ENCODE assay signal across 8 mouse cellular contexts in the genomic region with DNA sequence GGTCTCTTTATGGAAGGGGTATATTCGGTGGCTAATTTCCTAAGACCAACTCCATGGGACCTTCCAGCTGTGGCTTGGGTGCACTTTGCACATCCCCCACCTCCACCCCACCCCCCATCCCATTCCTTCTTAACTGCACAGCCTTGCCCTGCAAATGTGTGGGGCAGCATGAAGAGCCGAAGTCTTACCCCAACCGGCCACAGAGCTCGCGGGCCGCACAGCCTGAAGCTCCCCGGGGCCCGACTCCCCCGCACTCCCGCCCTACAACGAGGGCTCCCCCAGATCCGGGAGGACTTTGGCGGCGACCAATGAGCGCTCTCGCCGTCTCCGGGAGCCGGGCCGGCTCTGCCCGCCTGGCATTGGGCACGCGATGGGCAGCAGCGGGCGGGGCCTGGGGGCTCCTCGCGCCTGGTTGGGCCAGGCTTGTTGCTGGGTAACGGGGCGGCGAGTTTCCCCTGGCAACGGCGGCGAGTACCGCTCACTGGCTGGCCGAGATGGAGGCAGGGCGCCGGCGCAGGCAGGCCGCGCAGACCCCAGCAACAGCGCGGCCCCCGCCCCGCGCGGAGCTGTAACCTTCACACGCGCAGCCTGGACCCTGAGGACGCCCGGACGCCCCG. TPM values are rescaled to one million over a fixed set of nuclear protein-coding genes. Genes with fewer than 3 reads are reported as not detected.
A peak's percentile ranks its signal among the peaks of the same experiment; 100 is the strongest.
DNase-seq lines count a peak whose midpoint lies in the region; ATAC-seq lines count a peak whose summit lies in the region.

No protein-coding gene starts in this region.

- peak overlapping the region; percentile 51 for H3K9ac ChIP-seq in intestine, embryonic 15.5 days

- no peaks in the 10 kb centered on the region for H3K27me3 ChIP-seq in intestine, embryonic 15.5 days (replicated peaks)
- H3K27me3 ChIP-seq in midbrain, embryonic 10.5 days (ENCODE audit: low read depth, poor library complexity, severe bottlenecking): peaks cover 18% of the 10 kb centered on the region

- H3K9me3 ChIP-seq in intestine, embryonic 15.5 days: no peaks in the 10 kb centered on the region
- H3K9me3 ChIP-seq in midbrain, embryonic 10.5 days (replicated peaks): no peaks in the 10 kb centered on the region

- DNase-seq in adrenal gland, adult 18-20 months (ENCODE audit: low spot score in 2 of 2): peak; percentile 83 to 87
- peak; percentile 92 for DNase-seq in embryo, embryonic 11 days
- DNase-seq in gastrocnemius, postnatal 36 days: peak; percentile 74 to 85
- peak; percentile 95 to 97 for DNase-seq in left cerebral cortex, postnatal 36 days (ENCODE audit: low spot score in 2 of 2)
- DNase-seq in midbrain, embryonic 10.5 days (ENCODE audit: low spot score): peak; percentile 94
- DNase-seq in right cerebral cortex, postnatal 36 days (ENCODE audit: low spot score in 2 of 2): peak; percentile 96
- no peak for DNase-seq in c-Kit-positive CD71-positive TER-119-positive erythroid progenitor cells, embryonic 14.5 days (ENCODE audit: low spot score)

- intact Hi-C loops in gastrocnemius, postnatal 36 days (cut with DNase I): loop anchor here (10.0 kb wide), 1 partner anchor 315 kb away; the partner anchor contains the start of gene Arhgap35
- intact Hi-C loops in left cerebral cortex, postnatal 36 days (cut with DNase I): loop anchor here (10.0 kb wide), 1 partner anchor 155 kb away; the partner anchor contains the start of gene Tmem160

- H3K36me3 ChIP-seq in intestine, embryonic 15.5 days: no peaks in the 10 kb centered on the region
- no peaks in the 10 kb centered on the region for H3K36me3 ChIP-seq in midbrain, embryonic 10.5 days

- peak; percentile 60 for ATAC-seq in intestine, embryonic 15.5 days

- peak overlapping the region; percentile 92 for H3K4me2 ChIP-seq in intestine, embryonic 15.5 days (replicated peaks)

- peaks cover 26% of the 10 kb centered on the region for H3K4me1 ChIP-seq in intestine, embryonic 15.5 days (replicated peaks)
- peaks cover 48% of the 10 kb centered on the region for H3K4me1 ChIP-seq in midbrain, embryonic 10.5 days

- H3K4me3 ChIP-seq in intestine, embryonic 15.5 days (replicated peaks): peak overlapping the region; percentile 42
- peak overlapping the region; percentile 63 for H3K4me3 ChIP-seq in midbrain, embryonic 10.5 days

- H3K27ac ChIP-seq in intestine, embryonic 15.5 days: no peak overlapping the region; the same call in 1 of the 2 replicates
- H3K27ac ChIP-seq in midbrain, embryonic 10.5 days (replicated peaks): peak overlapping the region; percentile 83

- WGBS in intestine, embryonic 15.5 days: 3% methylated on average over 52 of the region's 52 CpGs
- under 1% methylated on average over 52 of the region's 52 CpGs for WGBS in midbrain, embryonic 10.5 days

RNA-seq across cellular contexts. Expression of gene Bbc3, which starts 8.7 kb away (rescaled TPM):
- 1 to 10 TPM; 5.2 to 6.0 TPM for total RNA-seq in adrenal gland, adult 18-20 months (2021)
- 1 to 10 TPM; 1.4 to 2.2 TPM for total RNA-seq in gastrocnemius, postnatal 36 days (2021)
- polyA plus RNA-seq in intestine, embryonic 15.5 days (2015; fragmentation: Nextera tagmentation; extraction: Ambion mirVana): 5.9 and 6.4 TPM in 2 replicates
- total RNA-seq in left cerebral cortex, postnatal 36 days (2021): 10 to 100 TPM; 11.9 to 14.6 TPM
- polyA plus RNA-seq in midbrain, embryonic 10.5 days (2016; fragmentation: Nextera tagmentation; extraction: Ambion mirVana): 14.4 and 17.1 TPM in 2 replicates

RNA-seq across cellular contexts. Expression of gene Ccdc9, which starts 12.9 kb away (rescaled TPM):
- 10 to 100 TPM; 52.2 to 59.2 TPM for total RNA-seq in adrenal gland, adult 18-20 months (2021)
- total RNA-seq in gastrocnemius, postnatal 36 days (2021): 10 to 100 TPM; 40.7 to 44.6 TPM
- polyA plus RNA-seq in intestine, embryonic 15.5 days (2015; fragmentation: Nextera tagmentation; extraction: Ambion mirVana): 23.3 and 24.7 TPM in 2 replicates
- total RNA-seq in left cerebral cortex, postnatal 36 days (2021): 10 to 100 TPM; 75.4 to 87.2 TPM
- 24.6 and 34.1 TPM in 2 replicates for polyA plus RNA-seq in midbrain, embryonic 10.5 days (2016; fragmentation: Nextera tagmentation; extraction: Ambion mirVana)

RNA-seq across cellular contexts. Expression of gene Inafm1, which starts 26.1 kb away (rescaled TPM):
- total RNA-seq in adrenal gland, adult 18-20 months (2021): 10 to 100 TPM; 21.1 to 21.8 TPM
- total RNA-seq in gastrocnemius, postnatal 36 days (2021): 10 to 100 TPM; 12.2 to 15.1 TPM
- polyA plus RNA-seq in intestine, embryonic 15.5 days (2015; fragmentation: Nextera tagmentation; extraction: Ambion mirVana): 16.4 and 16.6 TPM in 2 replicates
- total RNA-seq in left cerebral cortex, postnatal 36 days (2021): 10 to 100 TPM; 32.1 to 33.5 TPM
- 6.3 and 10.0 TPM in 2 replicates for polyA plus RNA-seq in midbrain, embryonic 10.5 days (2016; fragmentation: Nextera tagmentation; extraction: Ambion mirVana)

RNA-seq across cellular contexts. Expression of gene C5ar1, which starts 40.2 kb away (rescaled TPM):
- 10 to 100 TPM in 1 of 2 experiments, 1 to 10 TPM in 1; 7.0 to 13.1 TPM for total RNA-seq in adrenal gland, adult 18-20 months (2021)
- total RNA-seq in gastrocnemius, postnatal 36 days (2021): 1 to 10 TPM; 1.7 to 1.8 TPM
- 2.4 TPM in 2 replicates for polyA plus RNA-seq in intestine, embryonic 15.5 days (2015; fragmentation: Nextera tagmentation; extraction: Ambion mirVana)
- 1 to 10 TPM in 1 of 2 experiments, under 1 TPM in 1; 0.54 to 2.5 TPM for total RNA-seq in left cerebral cortex, postnatal 36 days (2021)
- 0.86 and 1.4 TPM in 2 replicates for polyA plus RNA-seq in midbrain, embryonic 10.5 days (2016; fragmentation: Nextera tagmentation; extraction: Ambion mirVana)

RNA-seq across cellular contexts. Expression of gene C5ar2, which starts 55.6 kb away (rescaled TPM):
- under 1 TPM; 0.46 to 0.83 TPM for total RNA-seq in adrenal gland, adult 18-20 months (2021)
- under 1 TPM; 0.20 TPM for total RNA-seq in gastrocnemius, postnatal 36 days (2021)
- polyA plus RNA-seq in intestine, embryonic 15.5 days (2015; fragmentation: Nextera tagmentation; extraction: Ambion mirVana): 0.13 and 0.23 TPM in 2 replicates
- total RNA-seq in left cerebral cortex, postnatal 36 days (2021): under 1 TPM; 0.61 to 0.74 TPM
- 0.04 and 0.10 TPM in 2 replicates for polyA plus RNA-seq in midbrain, embryonic 10.5 days (2016; fragmentation: Nextera tagmentation; extraction: Ambion mirVana)
